Mouse (Mus musculus) heart, adult 11 months (tissue): Measurements from ENCODE around the gene Edar.
"Not testable (repeated sequence)": the region's sequence is repeated elsewhere in the genome, so short reads cannot be mapped to it uniquely, and the experiment has no call there.

Experiments
- DNase-seq: peaks from one replicate; pipeline ENCODE4 v3.0.0; 2022

Edar gene

GRCm38 (mm10) chr10:58675533-58675932 lies at the start of gene Edar:
Gene Edar, minus strand, starts transcription at chr10:58675654.
- peak; percentile 95 for DNase-seq

DNA sequence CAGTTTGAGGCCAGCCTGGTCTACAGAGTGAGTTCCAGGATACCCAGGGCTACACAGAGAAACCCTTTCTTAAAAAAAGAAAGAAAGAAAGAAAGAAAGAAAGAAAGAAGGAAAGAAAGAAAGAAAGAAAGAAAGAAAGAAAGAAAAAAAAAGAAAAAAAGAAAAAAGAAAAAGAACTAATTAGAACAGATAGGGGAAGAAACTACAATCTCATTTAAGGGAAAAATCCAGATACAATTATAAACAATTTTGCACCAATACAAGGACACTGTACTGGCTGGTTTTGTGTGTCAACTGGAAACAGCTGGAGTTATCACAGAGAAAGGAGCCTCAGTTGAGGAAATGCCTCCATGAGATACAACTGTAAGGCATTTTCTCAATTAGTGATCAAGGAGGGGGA lies 42.7 kb upstream of the Edar start, which contains the start of gene Gm17542:
TSS of gene Gm17542 (minus strand) at position 101 of the 400 bp plus-strand sequence.
- DNase-seq: not testable (repeated sequence)

DNA sequence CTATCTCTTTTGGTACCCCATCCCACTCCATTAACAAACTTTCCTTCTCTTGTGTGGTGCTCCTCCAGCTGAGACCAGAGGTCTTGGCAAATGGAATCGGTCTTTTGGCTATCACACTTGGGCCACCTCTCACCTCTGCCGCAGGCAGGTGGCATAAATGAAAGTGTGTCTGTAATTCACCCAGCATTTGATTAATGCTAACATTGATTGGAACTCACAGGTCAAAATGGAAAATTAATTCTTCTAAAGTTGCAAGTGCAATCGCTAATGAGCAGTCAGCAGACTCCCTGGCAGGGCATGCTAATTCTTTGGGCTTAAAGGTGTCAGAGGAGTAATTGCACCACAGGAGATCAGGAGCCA lies 39.3 kb upstream of the Edar start:
- peak; percentile 56 for DNase-seq

DNA sequence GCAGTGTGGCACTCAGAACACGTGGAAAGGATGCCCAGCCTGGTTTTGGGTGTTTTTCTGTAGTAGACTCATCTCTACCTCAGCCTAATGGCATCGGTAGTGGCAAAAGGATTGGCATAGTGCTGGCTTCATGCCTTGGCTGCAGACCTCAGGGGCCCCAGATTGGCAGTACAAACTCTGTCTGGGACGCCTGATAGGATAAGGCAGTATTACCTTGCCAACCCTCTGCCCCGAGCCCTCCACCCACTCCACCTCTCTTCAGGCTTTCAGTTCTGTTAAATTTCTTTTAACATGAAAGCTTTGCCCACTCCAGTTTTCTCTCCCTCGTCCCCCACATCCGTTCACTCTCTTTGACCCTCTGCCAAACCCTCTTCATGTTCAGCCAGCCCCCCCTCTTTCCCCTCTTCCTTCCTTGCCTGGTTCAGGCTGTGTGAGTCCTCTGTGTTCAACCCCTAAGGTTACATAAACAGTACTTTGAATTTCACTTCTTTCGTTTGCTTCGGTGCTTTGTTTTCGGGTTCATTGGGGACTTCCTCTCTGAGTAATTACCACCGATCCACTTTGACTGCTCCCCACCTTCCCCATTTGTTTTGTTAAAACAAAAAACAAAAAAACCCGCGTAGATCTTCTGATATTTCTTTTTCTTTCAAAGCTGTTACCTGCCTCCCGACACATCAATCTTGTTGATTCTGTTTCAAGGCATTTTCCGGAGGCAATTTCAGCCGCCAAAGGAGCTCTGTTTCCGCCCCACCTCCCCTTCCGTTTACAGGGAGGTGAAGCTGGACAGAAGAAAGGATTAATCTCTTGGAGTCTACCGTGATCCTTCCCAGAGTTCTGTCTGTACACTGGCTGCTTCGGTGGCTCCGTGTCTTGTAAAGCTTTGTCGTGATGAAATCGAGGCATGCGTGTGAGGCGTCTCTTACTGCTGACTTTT lies 38.7 kb upstream of the Edar start:
- DNase-seq: peak; percentile 86

GRCm38 (mm10) chr10:58713225-58713624 lies 37.8 kb upstream of the Edar start:
- peak; percentile 58 for DNase-seq

GRCm38 (mm10) chr10:58709021-58709420 lies 33.6 kb upstream of the Edar start:
- DNase-seq: no peak

DNA sequence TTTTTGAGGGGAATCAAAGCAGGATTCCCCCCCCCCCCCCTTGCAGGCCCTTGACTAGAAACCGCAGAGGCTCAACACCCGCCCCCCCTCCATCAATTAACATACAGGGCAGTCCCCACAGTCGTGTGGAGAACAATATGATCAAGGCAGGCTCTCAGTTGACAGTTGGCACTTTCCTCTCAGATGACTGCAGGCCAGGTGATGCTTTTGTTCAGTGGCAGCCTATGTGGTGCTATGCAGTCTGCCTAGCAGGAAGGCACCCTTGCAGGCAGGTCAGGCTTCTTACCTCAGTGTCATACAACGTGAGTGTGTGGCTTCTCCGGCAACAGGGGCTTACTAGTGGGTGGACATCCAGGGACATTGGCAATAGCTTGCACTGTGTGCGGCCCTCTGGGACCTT lies 25.1 kb upstream of the Edar start:
- peak; percentile 63 for DNase-seq

DNA sequence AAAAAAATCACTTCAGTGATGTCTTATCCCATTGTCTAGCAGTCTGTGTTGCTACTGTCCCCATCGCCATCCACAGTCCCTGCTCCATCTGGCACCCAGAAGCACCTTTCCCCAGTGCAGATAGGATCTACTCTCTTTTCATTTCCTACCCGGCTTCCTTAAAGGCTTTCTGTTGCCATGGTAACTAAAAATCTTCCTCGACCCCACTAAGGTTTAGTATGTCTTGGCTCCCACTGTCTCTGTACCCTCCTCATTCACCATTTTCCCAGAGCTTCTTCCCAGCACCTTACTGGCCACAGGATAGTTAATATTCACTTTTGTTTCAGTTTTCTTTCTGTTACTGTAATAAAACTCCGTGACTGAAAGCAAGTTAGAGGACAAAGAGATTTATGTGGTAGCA lies 24.7 kb upstream of the Edar start:
- DNase-seq: peak; percentile 4

- peak; percentile 37 for DNase-seq
Measured at GRCm38 (mm10) chr10:58698955-58699354, 23.5 kb upstream of the Edar start.

GRCm38 (mm10) chr10:58691051-58691450 lies 15.6 kb upstream of the Edar start:
- peak; percentile 67 for DNase-seq

DNA sequence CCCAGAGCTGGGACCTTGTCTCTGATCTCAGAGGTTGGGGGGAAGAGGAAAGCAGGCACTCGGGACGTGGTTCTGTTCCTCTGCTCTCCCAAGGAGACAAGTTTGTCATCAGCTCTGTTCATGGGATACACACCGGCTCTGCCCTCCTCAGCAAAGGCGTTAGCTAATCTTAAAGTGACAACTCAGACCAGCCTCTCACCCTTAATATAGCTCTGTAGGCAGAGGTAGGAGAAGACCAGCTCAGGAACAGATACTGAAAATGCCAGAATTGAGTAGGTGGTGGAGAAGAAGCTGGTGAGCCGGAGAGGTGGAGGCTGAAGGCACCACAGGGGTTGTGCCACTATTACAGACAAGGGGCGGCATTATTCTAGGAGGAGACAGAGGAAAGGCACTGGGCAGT lies 3.8 kb upstream of the Edar start:
- DNase-seq: peak; percentile 61

- DNase-seq: peak; percentile 94
Measured at GRCm38 (mm10) chr10:58673278-58674061, 2.0 kb downstream of the Edar start.

- no peak for DNase-seq
Measured at GRCm38 (mm10) chr10:58672557-58673277, 2.7 kb downstream of the Edar start.

GRCm38 (mm10) chr10:58663868-58664267 lies 11.6 kb downstream of the Edar start:
- peak; percentile 97 for DNase-seq

- DNase-seq: peak; percentile 95
Measured at GRCm38 (mm10) chr10:58663417-58663816, 12.0 kb downstream of the Edar start.

DNA sequence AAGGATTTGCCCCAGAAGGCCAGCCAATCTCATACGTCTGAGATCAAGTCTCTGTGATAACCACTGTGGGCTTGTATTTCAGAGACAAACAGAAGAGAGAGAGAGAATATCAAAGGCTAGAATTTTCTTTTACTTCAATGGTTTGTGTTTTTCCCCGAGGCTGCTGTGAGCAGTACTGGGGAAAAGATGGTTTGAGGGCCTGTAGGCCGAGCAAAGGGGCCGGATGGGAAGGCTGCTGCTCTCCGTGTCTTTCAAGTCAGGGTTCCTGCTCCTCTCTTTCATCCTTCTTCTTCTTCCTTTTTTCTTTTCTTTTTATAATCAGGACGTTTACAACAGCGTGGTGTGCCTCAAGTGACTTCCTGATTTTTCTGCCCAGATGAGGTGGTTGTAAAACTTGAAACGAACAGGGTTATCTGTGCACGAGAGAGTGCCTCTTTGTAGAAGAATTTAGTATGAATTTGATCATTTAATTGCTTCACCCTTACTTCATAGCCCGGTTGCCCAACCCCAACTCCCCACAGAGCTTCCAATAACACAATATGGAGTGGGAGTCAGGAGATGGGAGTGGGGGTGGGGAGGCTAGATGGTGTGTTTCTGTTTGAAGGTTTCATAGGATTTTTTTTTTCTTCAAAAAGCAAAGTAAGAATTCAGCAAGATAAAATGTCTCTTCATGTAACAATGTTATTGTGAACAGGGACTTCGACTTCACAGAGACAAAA lies 16.0 kb downstream of the Edar start:
- DNase-seq: no peak

DNA sequence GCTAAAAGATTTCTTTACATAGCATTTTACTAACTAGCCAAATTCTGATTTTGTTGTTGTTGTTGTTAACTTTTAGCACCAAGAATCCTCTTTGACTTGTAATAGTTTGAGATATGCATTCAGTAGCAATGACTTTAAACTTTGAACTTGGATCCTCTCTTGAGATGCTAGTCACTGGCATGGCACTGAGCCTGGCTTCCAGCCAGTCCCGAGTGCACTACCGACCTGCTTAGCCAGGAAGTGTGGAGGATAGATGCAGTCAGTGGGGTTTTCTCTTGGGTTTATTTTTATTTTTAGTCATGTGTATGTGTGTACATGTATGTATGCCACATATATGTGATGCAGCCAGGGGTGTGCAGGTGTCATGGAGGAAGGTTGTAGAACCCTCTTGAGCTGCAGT lies 17.7 kb downstream of the Edar start:
- DNase-seq: no peak

DNA sequence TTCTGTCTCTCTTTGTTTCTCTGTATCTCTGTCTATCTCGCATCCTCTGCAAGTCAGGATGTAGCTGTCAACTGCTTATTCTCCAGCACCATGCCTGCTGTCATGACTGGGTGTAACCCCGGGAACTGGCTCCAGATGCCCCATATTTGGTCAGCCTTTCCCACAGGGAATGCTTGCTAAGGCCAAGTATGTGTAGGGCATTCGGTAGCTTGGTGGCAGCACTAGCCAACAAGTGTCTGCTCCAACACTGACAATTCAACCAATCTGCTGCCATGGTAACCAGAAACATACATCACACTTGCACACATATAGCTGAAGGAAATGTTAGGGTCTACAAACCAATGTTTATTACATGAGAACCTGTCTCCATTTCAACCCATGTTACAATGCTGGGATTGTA lies 21.8 kb downstream of the Edar start:
- peak; percentile 94 for DNase-seq

- DNase-seq: no peak
Measured at GRCm38 (mm10) chr10:58652418-58653394, 22.7 kb downstream of the Edar start.

- no peak for DNase-seq
Measured at GRCm38 (mm10) chr10:58652045-58652417, 23.4 kb downstream of the Edar start.
